Mouse (Mus musculus) megakaryocyte progenitor cell, adult 5-6 weeks (primary cell): ENCODE measurements around the gene Ssh2. TPM values are rescaled to one million over a fixed set of nuclear protein-coding genes. Genes with fewer than 3 reads are reported as not detected.

Experiments
- ATAC-seq: replicated peaks from 2 replicates; pipeline ENCODE4 v1.8.0; 2016; ENCODE audit warnings: mild to moderate bottlenecking, moderate TSS enrichment, inconsistent platforms; ENCODE audit not compliant: poor library complexity
- total RNA-seq, 2 experiments: library from RNA; stranded (forward) in 1 of 2; stranded (reverse) in 1 of 2; fragments of 157-497, 149-512 nt in 1 of 2; fragments of 200-1000 nt in 1 of 2; gene quantifications; 2 replicates each; pipeline versions ENCODE4 v1.2.3 to v1.2.4; 2015 to 2017

Gene Ssh2
- 25.5 and 26.6 TPM in 2 replicates for total RNA-seq (2015)
- 14.7 and 20.9 TPM in 2 replicates for total RNA-seq (2017)

- peak; percentile 71 for ATAC-seq
Measured at GRCm38 (mm10) chr11:77215951-77216760, at the start of gene Ssh2. TSS of gene Ssh2 (plus strand) at chr11:77216287.

- ATAC-seq, result no peak
Measured at GRCm38 (mm10) chr11:77173731-77174130, 42.4 kb upstream of the Ssh2 start.

- ATAC-seq, result no peak
Measured at GRCm38 (mm10) chr11:77174531-77174930, 41.6 kb upstream of the Ssh2 start.

- ATAC-seq, result no peak
Measured at GRCm38 (mm10) chr11:77179771-77180170, 36.3 kb upstream of the Ssh2 start.

GRCm38 (mm10) chr11:77180886-77181285 is 35.2 kb upstream of the Ssh2 start:
- no peak for ATAC-seq

GRCm38 (mm10) chr11:77181528-77181927 is 34.6 kb upstream of the Ssh2 start:
- no peak for ATAC-seq

GRCm38 (mm10) chr11:77182041-77182440 is 34.0 kb upstream of the Ssh2 start:
- no peak for ATAC-seq

GRCm38 (mm10) chr11:77182616-77183015 is 33.5 kb upstream of the Ssh2 start:
- ATAC-seq, result no peak

- peak; percentile 60 for ATAC-seq
Measured at GRCm38 (mm10) chr11:77184926-77185325, 31.2 kb upstream of the Ssh2 start.

GRCm38 (mm10) chr11:77188868-77189267 is 27.2 kb upstream of the Ssh2 start, which contains the start of gene Efcab5:
TSS of gene Efcab5 (minus strand) at chr11:77188968.
- no peak for ATAC-seq

GRCm38 (mm10) chr11:77193410-77193809 is 22.7 kb upstream of the Ssh2 start:
- no peak for ATAC-seq

GRCm38 (mm10) chr11:77193941-77194553 is 22.0 kb upstream of the Ssh2 start:
- no peak for ATAC-seq

GRCm38 (mm10) chr11:77194762-77195161 is 21.3 kb upstream of the Ssh2 start:
- ATAC-seq, result no peak

GRCm38 (mm10) chr11:77195360-77196109 is 20.6 kb upstream of the Ssh2 start:
- no peak for ATAC-seq

GRCm38 (mm10) chr11:77196181-77197143 is 19.6 kb upstream of the Ssh2 start:
- ATAC-seq, result peak; percentile 93

GRCm38 (mm10) chr11:77199636-77200035 is 16.5 kb upstream of the Ssh2 start:
- no peak for ATAC-seq

- no peak for ATAC-seq
Measured at GRCm38 (mm10) chr11:77200703-77201102, 15.4 kb upstream of the Ssh2 start.

- 0 out of 2 replicates have a peak, but pooled peaks have one; percentile 16 for ATAC-seq
Measured at GRCm38 (mm10) chr11:77214142-77214692, 1.9 kb upstream of the Ssh2 start.

- ATAC-seq, result peak; percentile 84
Measured at GRCm38 (mm10) chr11:77214755-77215154, 1.3 kb upstream of the Ssh2 start.

- ATAC-seq, result no peak
Measured at GRCm38 (mm10) chr11:77215483-77215882, 604 bp upstream of the Ssh2 start.
